Mouse (Mus musculus): ENCODE data around the gene Nkx2-2.

DNA sequence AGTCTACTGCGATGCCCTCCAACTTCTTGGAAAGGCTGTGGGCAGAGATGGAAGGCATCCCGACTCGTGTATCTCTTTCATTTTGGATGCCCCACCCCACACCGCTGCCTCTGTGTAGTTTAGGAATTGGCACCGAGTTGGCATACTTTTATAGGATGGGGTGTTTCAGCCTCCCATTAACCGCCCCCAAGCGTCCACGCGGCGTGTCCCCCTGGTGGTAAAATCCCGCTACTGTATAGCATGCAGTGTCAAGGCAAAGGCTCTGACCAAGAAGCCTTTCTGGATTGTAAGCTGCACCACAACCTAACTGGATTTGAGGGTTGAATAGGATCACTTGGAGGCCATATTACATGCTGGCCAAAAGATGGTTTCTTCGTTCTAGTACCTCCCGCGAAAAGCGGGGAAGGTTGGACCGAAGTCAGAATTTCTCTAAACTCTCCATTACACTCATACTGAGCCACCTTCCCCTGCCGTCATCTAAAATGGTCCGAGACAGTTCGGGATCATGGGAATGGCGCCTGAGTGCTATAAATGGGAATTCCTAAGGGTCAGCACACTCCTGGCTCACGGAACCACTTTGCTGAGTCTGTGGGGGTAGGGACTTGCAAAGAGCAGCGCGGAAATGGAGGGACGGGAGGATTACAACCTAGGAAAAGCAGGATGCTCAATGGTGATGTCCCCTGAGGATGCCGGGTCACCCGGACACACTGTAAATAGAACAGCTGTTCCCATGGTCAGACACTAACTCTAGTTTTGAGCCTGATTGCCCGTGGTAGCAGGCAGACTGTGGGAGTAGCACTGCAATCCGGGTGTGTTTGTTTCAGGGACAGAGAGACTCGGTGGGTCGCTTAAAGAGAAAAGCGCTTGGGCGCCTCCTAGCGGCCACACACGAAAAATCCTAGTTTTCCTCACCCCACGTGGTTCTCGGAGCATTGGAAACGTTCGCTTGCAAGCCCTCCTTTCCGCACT lies 15.7 kb downstream of the Nkx2-2 start:
- TF ChIP-seq POLR2A (IDR thresholded peaks at IDR 0.05; ENCODE audit: insufficient read depth, low read depth, low read length) (no peak), CTCF (IDR thresholded peaks at IDR 0.05; ENCODE audit: insufficient read depth, low read depth, low read length) (peak; percentile 85)

All from olfactory bulb, adult 2 months (tissue).